Mouse (Mus musculus) ES-E14 (cell line): ENCODE measurements around the gene Tns3. TPM values are rescaled to one million over a fixed set of nuclear protein-coding genes. Genes with fewer than 3 reads are reported as not detected.

ENCODE experiments used
- DNase-seq: peaks from one replicate; pipeline ENCODE4 v3.0.0-alpha.2; 2013; ENCODE audit warnings: low read depth, low spot score
- H3K27ac ChIP-seq: 2 replicates; pipeline ENCODE4 v1.5.1; 2012; ENCODE audit warnings: low read depth, mild to moderate bottlenecking, low read length, moderate library complexity, mixed read lengths; ENCODE audit not compliant: poor library complexity, insufficient read depth, severe bottlenecking
- H3K36me3 ChIP-seq: 2 replicates; pipeline ENCODE4 v1.6.1; 2012; ENCODE audit warnings: mild to moderate bottlenecking, low read length, moderate library complexity, mixed read lengths; ENCODE audit not compliant: control insufficient read depth, poor library complexity, insufficient read depth, severe bottlenecking
- H3K4me1 ChIP-seq, 2 experiments: fragments of 150-350 bp in 1 of 2; sonication (generic) in 1 of 2; 2 replicates each; pipeline ENCODE4 v1.6.1; 2012; ENCODE audit warnings: low read length in 2 of 2, mild to moderate bottlenecking in 1 of 2, mixed read lengths in 1 of 2; ENCODE audit not compliant: control insufficient read depth in 2 of 2, insufficient read depth in 2 of 2, poor library complexity in 1 of 2
- H3K4me3 ChIP-seq, 2 experiments: fragments of 150-350 bp in 1 of 2; sonication (generic) in 1 of 2; 2 replicates each; pipeline ENCODE4 v1.5.1; 2012; ENCODE audit warnings: low read length in 2 of 2, low read depth in 1 of 2, mild to moderate bottlenecking in 1 of 2, mixed read lengths in 1 of 2; ENCODE audit not compliant: insufficient read depth in 1 of 2, poor library complexity in 1 of 2, severe bottlenecking in 1 of 2
- H3K9ac ChIP-seq: 2 replicates; pipeline ENCODE4 v1.6.1; 2012; ENCODE audit warnings: low read depth, mild to moderate bottlenecking, low read length, mixed read lengths; ENCODE audit not compliant: poor library complexity, insufficient read depth, severe bottlenecking
- H3K9me3 ChIP-seq: fragments of 150-350 bp; sonication (generic); 2 replicates; pipeline ENCODE4 v1.6.1; 2012; ENCODE audit warnings: low read depth, mild to moderate bottlenecking, low read length; ENCODE audit not compliant: control insufficient read depth, insufficient read depth
- CHD2 ChIP-seq: IDR thresholded peaks from 2 replicates; pipeline ENCODE4 v1.6.1; 2014; ENCODE audit warnings: mild to moderate bottlenecking, low read depth, low read length, inconsistent platforms
- HCFC1 ChIP-seq: IDR thresholded peaks from 2 replicates; pipeline ENCODE4 v1.6.1; 2012; ENCODE audit warnings: low read length, inconsistent platforms, borderline replicate concordance; ENCODE audit not compliant: insufficient read depth
- MAFK ChIP-seq: IDR thresholded peaks from 2 replicates; pipeline ENCODE4 v1.6.1; 2014; ENCODE audit warnings: mild to moderate bottlenecking, low read depth, low read length, inconsistent platforms; ENCODE audit not compliant: insufficient read depth
- ZC3H11A ChIP-seq: IDR thresholded peaks from 2 replicates; pipeline ENCODE4 v1.6.1; 2012; ENCODE audit warnings: low read depth, mild to moderate bottlenecking, inconsistent platforms, low read length, borderline replicate concordance
- ZNF384 ChIP-seq: IDR thresholded peaks from 2 replicates; pipeline ENCODE4 v1.6.1; 2012; ENCODE audit warnings: low read depth, low read length, inconsistent platforms
- in situ Hi-C, 2 experiments: fragments of 600-800 bp; cut with MboI; formaldehyde crosslinking; loops; one replicate each; pipeline ENCODE4 v1.15.1; 2025; ENCODE audit warnings: low sequenced_read_pairs in 2 of 2, inconsistent platforms in 1 of 2; ENCODE audit not compliant: unreplicated experiment in 2 of 2
- total RNA-seq: library from RNA; depleted of rRNA; stranded (reverse); fragments of 300-350 nt; gene quantifications from 2 replicates; pipeline ENCODE4 v1.2.3, GENCODE M21; 2012

Tns3 gene
- total RNA-seq, 1 experiment, result 111 TPM

DNA sequence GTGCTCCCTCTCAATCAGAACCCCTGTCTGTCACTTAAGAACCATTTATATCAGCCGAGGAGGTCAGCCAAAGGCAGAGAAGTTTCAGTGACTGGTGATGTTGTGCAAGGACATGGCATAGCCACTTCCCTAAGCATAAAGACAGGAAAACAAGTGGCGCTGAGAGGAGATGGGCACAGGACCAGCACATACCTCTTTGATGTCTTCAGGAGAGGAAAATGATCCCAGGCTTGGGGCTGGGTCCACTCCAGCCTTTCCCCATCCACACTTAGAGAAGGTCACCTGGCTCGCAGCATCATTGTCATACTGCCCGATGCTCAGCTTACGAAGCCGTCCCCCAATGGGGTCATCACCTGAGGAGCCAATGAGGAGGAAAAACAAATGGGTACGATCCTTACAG, 185.0 kb downstream of the Tns3 start:
- no peak overlapping the region for H3K27ac ChIP-seq
- no peak for DNase-seq
- in situ Hi-C loops, result no loop called here
- no peak for TF ChIP-seq ZC3H11A
- TF ChIP-seq HCFC1, result no peak
- TF ChIP-seq ZNF384, result no peak
- TF ChIP-seq MAFK, result no peak
- TF ChIP-seq CHD2, result no peak
- H3K9me3 ChIP-seq, result no peaks in the 10 kb centered on the region
- H3K36me3 ChIP-seq, result peaks cover 43% of the 10 kb centered on the region
- H3K4me1 ChIP-seq, result peaks cover 0 to 4% of the 10 kb centered on the region in 2 experiments; a peak in 1 of 4 replicates
- H3K9ac ChIP-seq, result no peak overlapping the region
- H3K4me3 ChIP-seq, result no peak overlapping the region

DNA sequence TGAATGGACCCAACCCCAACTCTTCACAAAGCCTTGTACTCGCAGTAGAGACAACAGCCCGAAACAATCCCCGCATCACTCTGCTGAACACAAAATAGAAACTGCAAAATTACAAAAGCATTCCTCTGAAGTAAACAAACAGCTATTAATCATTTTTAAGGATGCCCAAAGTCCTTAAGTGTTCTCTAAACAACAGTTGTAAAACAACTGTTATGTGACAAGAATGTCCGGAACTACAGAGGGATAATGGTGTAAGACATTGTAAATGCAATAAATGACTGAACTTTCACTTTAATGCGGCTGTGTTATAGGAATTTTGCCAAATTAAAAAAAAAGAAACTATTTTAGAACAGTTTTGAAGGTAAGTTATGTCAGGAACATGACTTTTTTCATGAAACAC, 190.7 kb downstream of the Tns3 start:
- DNase-seq, result no peak
- no peaks in the 10 kb centered on the region for H3K9me3 ChIP-seq
- peaks cover 39% of the 10 kb centered on the region for H3K36me3 ChIP-seq
- H3K27ac ChIP-seq, result no peak overlapping the region
- H3K9ac ChIP-seq, result no peak overlapping the region
- TF ChIP-seq HCFC1 (no peak), ZNF384 (no peak)
- in situ Hi-C loops, result no loop called here
- peaks cover 2 to 18% of the 10 kb centered on the region in 2 experiments; a peak in 3 of 4 replicates for H3K4me1 ChIP-seq
- no peak overlapping the region for H3K4me3 ChIP-seq

- Histone ChIP-seq H3K4me1 (peaks cover 2 to 23% of the 10 kb centered on the region in 2 experiments), H3K36me3 (peaks cover 29% of the 10 kb centered on the region), H3K9me3 (no peaks in the 10 kb centered on the region), H3K4me3 (no peak overlapping the region), H3K9ac (no peak overlapping the region), H3K27ac (no peak overlapping the region; the same call in 1 of the 2 replicates)
- DNase-seq, result no peak
- no peak for TF ChIP-seq CHD2
- no peak for TF ChIP-seq HCFC1
- no peak for TF ChIP-seq ZNF384
- in situ Hi-C loops, result no loop called here
Measured at GRCm38 (mm10) chr11:8472439-8472838, 191.9 kb downstream of the Tns3 start.

GRCm38 (mm10) chr11:8471535-8471934, 192.8 kb downstream of the Tns3 start:
- peaks cover 6 to 28% of the 10 kb centered on the region in 2 experiments for H3K4me1 ChIP-seq
- DNase-seq, result no peak
- H3K27ac ChIP-seq, result no peak overlapping the region
- H3K4me3 ChIP-seq, result no peak overlapping the region
- in situ Hi-C loops, result no loop called here
- peaks cover 25% of the 10 kb centered on the region for H3K36me3 ChIP-seq
- H3K9ac ChIP-seq, result no peak overlapping the region
- no peaks in the 10 kb centered on the region for H3K9me3 ChIP-seq
- TF ChIP-seq CHD2 (no peak), ZNF384 (no peak), ZC3H11A (no peak)

DNA sequence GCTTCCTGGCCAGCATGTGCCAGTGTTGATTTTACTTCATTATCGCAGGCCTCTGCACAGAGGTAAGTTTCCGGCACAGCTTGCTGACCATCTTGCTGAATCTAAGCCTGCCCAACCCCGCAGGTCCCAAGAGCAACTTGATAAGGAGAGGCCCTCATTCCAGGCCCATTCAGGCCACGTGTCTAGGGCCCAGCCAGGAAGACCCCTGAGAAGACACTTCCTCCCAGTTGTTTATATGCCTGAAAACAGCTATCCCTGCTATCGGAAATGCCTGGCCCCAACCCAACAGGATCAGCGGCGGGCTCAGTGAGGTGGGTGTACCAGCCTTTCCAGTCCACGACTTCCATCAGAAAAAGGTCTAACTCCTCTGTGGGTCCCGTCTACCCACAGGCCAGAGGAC, 194.8 kb downstream of the Tns3 start:
- no peak overlapping the region for H3K4me3 ChIP-seq
- H3K4me1 ChIP-seq, result peaks cover 6 to 30% of the 10 kb centered on the region in 2 experiments
- H3K27ac ChIP-seq, result no peak overlapping the region
- in situ Hi-C loops, result no loop called here
- TF ChIP-seq CHD2, result no peak
- no peak for TF ChIP-seq MAFK
- no peak for TF ChIP-seq ZNF384
- no peak for TF ChIP-seq ZC3H11A
- no peak for TF ChIP-seq HCFC1
- peaks cover 24% of the 10 kb centered on the region for H3K36me3 ChIP-seq
- no peaks in the 10 kb centered on the region for H3K9me3 ChIP-seq
- no peak for DNase-seq
- H3K9ac ChIP-seq, result no peak overlapping the region
